Mouse (Mus musculus) megakaryocyte-erythroid progenitor cell, adult 5-6 weeks (primary cell): ENCODE results near the gene Rngtt. TPM values are rescaled to one million over a fixed set of nuclear protein-coding genes. Genes with fewer than 3 reads are reported as not detected.

ENCODE experiments used
- ATAC-seq: replicated peaks from 2 replicates; pipeline ENCODE4 v1.8.0; 2016; ENCODE audit warnings: mild to moderate bottlenecking, inconsistent platforms; ENCODE audit not compliant: severe bottlenecking, poor library complexity, low FRiP score, low TSS enrichment
- total RNA-seq, 2 experiments: library from RNA; stranded (forward) in 1 of 2; stranded (reverse) in 1 of 2; fragments of 200-1000, 215-1000 nt in 1 of 2; fragments of >200 nt in 1 of 2; fragmentation: Nextera tagmentation in 1 of 2; gene quantifications; 2 replicates each; pipeline ENCODE4 v1.2.3; 2014 to 2017

The Rngtt gene
- total RNA-seq, 2 experiments from 2014 or later = 34.7 to 72.8 TPM

DNA sequence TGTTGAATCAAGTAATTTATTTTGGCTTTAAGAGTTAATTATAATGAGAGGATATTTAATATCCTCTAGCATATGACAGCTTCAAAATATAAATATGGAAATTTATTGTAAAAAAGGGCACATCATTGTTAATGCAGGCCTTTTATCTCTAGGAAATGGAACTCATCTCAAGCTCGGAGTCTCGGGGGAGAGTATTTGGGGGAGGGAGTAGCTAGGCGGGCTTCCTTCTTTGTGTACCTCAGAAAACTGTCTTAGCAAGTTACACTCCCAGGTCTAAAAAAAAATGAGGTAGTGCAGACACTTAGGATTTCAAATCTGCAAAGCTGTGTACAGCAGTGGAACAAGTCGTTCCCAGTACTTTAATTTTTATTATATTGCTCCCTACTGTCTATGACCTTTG is 104.7 kb downstream of the Rngtt start:
- no peak for ATAC-seq

DNA sequence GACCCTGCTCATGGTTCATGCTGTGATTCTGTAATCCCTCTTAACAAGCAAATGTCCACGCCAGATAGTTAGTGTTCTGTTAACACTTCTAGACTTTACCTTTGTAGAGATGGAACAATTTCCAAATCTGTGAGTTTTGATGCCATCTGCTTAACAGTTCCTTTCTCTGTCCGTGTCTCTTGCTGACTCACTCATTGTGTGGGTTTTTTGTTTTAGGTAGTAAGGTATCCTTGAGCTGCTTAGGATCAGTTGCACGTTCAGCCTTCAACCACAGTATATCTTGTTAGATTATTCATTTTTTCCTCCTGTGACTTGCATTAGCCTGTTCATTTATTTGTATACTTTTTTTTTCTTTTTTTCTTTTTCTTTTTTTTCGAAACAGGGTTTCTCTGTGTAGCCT is 107.3 kb downstream of the Rngtt start:
- no peak for ATAC-seq

DNA sequence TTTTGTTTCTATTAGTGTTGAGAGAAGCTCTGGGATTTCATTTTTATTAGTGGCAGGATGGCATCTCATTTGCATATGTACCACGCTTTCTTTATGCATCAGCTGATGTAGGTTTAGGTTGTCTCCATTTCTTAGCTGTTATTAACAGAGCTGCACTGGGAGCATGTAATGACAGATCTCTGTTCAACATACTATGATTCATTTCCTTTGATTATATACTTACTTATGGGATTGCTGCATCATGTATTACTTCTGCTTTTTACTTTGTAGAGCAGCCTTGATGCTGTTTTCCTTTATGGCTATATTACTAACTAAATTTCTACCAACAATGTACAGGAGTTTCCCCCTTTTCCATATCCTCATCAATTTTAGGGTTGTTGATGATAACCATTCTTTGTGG is 109.5 kb downstream of the Rngtt start:
- ATAC-seq = no peak

DNA sequence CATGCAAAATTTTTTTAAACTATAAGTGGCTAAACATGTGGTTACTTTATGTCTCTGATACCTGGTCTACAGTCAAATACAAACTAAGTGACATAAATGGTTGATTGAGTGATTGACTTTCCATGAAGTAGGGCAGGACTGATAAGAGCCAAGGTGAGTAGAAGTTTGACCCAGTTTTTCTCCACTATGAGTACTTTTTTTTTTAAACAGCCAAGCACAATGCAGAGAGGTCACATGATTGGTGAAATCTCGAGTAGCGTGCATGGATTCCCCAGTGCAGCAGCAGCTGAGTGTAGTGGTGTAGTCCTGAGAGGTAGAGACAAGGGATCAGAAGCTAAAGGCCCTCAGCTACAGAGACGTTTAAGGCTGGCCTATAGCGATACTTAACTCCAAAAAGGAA is 118.7 kb downstream of the Rngtt start:
- no peak for ATAC-seq

DNA sequence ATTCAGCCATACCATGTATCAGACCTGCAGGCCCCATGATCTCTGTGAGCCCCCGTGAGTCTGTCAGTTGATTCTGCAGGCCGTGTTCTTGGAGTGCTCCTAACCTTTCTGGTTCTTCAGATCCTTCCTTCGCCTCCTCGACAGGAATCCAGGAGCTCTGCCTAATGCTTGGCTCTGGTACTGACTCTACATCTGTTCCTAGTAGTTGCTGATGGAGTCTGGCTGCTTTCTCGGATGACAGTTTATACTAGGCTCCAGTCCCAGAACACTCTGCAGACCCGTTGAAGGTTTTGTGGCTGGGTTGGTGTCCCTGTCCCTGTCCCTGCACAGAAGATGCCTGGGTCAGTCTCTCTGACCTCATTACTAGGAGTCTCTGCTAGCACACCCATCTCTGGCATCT is 131.8 kb downstream of the Rngtt start:
- no peak for ATAC-seq

DNA sequence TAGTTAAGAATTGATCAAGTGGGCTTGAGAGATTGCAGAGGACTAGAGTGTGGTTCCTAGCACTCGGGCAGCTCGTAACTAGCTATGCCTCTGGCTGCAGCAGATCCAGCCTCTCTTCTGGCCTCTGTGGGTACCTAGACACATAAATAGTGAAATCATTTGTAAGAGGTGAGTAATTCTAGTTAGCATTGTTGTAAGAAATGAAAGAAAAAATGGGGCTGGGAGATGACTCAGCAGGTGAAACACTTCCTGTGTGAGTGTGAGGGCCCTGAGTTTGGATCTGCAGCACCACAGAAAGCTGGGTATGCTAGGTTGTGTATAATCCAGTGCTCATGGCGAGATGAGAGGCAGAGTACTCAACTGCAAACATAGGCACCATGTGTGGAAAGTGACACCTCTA is 136.2 kb downstream of the Rngtt start:
- ATAC-seq = no peak

DNA sequence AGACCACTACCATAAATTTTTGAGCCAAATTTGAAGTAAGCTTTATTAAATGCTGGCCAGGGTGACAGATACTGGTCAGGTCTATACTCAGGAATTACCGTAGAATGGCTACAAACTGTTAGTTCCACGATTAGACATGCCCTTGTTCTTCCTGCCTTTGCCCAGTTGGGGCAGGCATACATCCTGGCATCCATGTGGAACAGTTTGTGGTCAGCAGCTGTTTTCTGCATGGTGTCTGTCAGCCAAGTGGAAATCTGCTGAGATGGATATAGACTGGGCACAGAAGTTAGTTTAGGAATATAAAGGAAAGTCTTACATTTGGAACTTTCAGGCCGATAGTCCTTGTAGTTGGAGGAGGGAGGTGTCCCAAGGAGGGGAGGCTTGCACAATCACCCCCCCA is 136.8 kb downstream of the Rngtt start:
- no peak for ATAC-seq

DNA sequence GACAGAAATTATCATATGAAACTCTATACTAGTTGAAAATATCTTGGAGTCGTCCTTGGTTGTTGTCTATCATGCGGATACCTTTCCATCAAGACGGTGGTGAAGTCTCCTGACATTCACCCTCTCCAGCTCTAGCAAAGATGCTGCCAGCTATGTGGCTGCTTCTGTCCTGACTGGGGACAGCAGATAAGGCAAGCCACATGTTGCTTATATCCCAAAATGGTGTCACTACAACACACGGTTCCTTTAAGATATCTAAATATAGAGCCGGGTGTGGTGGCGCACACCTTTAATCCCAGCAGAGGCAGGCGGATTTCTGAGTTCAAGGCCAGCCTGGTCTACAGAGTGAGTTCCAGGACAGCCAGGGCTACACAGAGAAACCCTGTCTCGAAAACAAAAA is 140.2 kb downstream of the Rngtt start:
- ATAC-seq = peak; percentile 75

DNA sequence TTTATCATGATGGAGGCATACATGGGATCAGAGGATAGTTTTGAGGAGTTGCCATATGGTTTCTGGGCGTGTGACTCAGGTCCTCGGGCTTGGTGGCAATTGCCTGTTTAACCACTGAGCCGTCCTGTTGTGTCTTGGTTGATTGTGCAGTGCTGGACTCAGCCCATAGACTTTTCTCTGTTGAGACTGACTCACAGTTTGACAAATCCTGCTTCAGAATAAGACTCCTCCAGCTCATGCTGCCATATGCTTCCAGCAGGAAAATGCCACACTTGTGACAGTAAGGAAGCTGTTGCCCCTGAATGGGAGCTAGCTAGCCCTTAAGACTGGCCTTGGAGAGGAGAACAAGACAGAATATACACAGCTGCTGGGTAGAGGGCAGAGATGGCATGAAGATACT is 149.7 kb downstream of the Rngtt start:
- ATAC-seq = no peak

DNA sequence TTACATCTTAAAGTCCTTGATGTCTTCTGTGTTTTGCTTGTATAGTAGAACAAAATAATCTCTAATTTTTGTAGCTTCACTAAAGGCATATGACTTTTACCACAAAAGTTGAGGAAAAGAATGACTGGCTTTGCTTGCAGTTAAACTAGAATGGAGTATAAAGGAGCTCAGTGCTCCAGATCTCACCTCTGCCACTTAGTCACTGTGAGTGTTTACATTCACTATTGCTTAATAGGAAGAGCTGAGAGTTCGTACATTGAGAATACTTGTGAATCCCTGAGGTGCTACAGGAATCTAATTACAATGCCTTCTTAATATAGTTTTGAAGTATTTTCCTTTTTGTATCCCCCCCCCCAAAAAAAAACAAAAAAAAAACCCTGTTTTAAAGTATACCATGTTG is 154.3 kb downstream of the Rngtt start:
- ATAC-seq = no peak

DNA sequence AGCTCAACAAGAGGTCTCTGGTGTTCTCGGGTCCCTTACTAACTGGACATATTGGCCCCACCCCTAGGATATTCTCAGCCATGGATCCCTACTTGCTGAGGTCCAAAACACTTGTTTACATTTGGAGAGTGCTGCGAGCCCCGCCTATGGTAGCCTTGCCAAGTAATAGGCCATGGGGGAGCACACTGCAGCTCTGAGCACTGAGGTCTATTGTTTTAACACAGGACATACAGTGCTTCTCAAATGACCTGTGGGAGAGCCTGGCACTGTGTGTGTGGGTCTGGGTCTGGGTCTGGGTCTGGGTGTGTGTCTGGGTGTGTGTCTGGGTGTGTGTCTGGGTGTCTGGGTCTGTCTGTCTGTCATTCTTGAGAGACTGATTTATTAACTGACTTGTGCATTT is 155.8 kb downstream of the Rngtt start:
- peak; percentile 19; the same call in 1 of the 2 replicates for ATAC-seq

DNA sequence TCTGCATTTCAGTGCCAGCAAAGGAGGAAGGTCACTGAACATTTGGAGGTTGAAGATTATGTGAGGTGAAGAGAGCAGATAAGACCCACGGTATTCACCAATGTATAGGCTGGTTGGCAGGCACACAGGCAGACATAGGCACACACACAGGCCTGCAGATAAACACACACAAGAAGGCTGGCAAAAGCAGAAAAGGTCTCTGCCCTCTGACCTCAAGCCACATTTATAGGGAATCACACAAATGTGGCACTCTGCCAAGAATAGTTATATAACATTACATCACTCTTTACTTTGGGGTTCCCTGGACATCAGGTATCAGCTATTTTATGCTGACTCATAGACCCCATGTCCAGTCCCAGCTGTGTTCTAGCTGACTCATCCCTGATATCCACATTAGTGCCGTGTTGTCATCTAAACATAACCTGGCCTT is 156.9 kb downstream of the Rngtt start:
- peak; percentile 98 for ATAC-seq

DNA sequence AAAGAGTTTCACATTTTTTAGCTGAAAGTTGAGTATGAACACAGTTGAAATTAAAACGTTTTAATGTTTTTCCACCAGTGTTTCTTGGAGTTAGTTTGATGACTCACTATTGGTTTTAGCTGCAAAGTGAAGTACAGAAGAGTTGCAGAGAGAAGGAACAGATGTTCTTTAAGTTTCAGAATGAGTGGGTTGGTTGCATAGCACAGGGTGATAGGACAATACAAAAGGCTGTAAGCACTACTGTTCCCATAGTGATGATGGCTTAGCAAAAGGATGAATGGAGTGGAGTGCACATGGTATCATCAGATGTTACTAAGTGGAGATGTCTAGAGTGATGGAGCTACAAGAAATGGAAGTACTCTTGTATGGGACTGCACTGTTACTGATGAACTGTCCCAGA is 157.5 kb downstream of the Rngtt start:
- ATAC-seq = no peak

DNA sequence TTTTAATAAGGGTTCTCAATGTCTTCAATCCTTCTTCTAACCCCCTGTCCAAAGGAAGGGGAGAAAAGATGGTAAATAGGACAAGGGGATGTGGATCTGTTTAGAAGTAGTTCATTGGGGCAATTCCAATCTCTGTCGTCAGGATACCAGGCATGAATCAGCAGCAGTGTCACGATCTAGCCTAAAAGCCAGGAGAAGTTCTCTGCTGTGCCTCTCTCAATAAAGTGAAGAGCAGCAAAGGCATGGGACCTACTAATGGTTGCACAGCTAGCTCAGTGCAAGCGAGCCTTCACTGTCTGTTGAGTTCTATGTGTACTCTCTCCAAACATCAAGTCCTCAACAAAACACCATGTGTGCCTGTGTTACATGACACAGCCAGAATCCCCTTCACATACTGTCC is 158.0 kb downstream of the Rngtt start:
- no peak for ATAC-seq

DNA sequence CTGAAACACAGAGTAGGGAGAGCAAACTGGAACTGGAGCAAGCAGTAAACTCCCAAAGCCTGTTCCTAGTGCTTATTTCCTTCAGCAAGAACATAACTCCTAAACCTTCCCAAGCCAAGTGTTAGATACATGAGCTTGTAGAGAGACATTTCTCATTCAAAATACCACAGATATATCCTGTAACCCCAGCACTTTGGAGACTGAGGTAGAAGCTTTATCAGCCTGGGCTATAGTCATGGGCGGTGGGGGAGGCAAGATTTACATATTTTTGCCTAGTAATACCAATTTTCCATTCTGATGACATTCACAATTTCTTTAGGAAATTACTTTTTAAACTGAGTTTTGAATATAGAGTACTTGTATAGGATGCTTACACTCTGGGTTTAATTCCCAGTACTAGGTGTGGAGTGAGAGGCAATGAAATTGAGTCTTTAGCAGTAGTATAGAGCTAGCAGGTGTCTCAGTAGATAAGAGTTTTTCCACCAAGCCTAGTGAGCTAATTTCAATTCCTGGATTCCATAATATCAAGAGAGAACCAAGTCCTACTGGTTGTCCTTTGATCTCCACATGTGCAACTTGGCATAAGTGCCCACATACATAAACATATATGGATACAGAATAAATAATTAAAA is 160.7 kb downstream of the Rngtt start:
- no peak for ATAC-seq

DNA sequence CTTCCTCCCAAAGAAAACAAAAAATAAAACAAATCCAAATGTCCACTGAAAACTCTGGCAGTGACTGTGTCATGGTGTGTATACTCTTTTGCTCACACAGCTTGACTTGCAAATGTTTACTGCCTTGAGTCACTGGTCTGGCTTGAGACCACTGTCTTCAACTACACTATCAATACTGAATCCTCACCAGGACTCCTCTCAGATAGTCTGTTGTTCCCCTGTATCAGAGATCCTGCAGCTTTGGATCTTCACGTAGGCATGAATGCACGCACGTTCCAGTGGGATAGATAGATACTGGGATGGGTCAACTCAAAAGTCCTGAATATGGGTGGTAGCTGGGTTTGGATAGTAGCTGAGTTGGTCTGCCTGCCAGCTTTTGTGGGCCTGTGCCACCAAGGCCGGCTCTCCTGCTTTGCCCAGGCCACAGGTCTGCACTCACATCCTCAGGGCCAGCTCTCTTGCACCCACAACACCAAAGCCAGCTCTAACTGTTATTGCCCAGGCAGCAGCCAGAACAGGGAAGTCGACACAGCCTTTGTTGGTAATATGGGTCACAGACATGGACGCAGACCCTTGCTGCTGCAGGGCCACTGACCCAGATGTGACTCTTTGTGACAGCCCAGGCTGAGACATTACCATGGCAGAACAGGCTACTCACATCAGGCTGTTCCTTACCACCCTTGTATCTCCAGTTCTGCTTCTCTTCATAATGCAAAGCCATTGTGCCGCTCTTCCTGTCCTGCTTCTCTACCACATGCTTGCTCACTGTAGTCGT is 168.1 kb downstream of the Rngtt start:
- no peak for ATAC-seq

DNA sequence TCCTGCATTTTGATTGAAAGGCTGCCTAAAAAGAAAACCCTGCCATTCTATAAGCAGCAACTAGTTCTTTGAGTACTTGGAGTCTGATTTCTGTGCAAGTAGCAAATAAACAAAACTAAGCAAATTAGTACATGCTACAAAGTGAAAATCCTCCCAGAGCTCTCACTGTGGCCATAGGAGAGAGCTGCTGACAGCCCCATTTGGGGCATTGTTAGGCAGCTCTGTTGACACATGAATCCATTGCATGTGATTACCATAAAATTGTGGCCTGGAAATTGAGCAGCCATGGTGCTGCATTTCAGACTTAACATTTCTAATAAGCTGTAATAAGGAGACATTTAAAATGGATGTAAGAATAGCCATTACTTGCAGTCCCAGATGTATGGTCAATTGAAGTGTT is 171.6 kb downstream of the Rngtt start:
- no peak for ATAC-seq

DNA sequence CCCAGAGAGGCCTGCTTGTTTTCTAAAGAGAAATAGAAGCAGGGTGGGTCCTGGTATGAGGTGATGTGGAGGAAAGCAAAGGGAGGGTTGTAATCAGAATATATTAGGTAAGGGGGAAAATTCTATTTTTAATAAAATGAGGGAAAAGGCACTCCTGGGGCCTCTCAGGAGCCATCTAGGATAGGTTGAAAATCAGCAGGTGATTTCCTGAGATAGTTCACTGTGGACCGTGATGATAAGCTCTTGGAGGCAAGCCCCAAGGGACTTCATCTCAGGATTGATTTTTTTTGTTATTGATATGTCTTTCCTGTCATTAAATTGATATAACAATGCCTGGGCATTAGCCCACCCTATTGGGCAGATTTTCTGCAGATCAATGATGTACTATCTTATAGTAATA is 175.9 kb downstream of the Rngtt start:
- no peak for ATAC-seq

DNA sequence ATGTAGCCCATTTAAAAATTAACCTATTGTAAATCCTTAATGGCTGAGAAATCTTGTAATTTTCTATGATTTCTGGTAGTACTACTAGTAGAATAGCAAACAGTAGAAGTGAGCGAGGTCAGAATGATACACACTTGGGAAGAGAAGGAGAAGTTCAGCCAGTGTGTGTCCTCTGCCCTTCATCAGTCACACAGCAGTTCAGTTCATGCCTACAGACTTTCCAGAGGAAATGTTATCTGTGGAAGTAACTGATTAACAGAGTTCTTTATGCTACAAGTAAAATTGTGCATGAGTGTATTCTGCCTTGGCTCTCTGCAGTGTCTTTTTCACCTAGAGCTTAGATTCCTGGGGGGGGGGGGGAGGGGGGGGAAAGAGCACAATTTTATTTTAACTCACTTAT is 181.0 kb downstream of the Rngtt start:
- no peak for ATAC-seq

DNA sequence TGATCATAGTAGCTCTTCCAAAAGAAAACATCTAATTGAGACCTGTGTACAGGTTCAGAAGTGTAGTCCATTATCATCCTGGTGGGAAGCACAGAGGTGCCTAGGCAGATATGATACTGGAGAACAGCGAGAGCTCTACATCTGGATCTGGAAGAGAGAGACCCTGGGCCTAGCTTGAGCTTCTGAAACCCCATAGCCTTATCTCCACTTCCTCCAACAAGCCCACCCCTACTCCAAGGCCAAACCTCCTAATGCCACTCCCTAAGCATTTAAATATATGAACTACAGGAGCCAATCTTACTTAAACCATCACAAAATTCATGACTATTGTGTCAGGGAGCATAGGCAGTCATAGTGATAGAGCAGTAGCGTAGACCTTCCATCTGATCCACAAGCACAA is 184.3 kb downstream of the Rngtt start:
- ATAC-seq = no peak

DNA sequence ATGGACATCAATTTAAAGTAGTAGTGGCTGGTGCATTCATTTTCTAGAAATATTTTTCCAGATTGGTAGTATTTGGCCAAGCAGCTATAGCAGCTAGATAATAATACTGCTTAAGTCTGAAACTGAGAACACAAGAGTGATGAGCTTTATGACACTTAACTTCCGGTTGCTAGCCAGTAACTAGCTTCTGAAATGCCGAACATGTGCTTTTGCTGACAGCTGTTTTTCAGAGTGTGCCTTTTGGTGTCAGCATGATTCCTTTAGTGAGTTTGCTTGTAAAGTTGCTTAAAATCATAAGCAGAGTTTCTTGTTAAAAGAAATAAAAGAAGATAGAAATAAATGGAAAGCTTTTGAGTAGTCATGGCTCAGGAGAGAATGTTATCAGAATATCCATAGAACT is 186.9 kb downstream of the Rngtt start:
- ATAC-seq = no peak
